Mouse (Mus musculus): Measurements from ENCODE around the gene Entpd3. TPM values are rescaled to one million over a fixed set of nuclear protein-coding genes. Genes with fewer than 3 reads are reported as not detected.

The Entpd3 gene
- polyA plus RNA-seq, 1 experiment from 2014 or later = 0.53 TPM

GRCm38 (mm10) chr9:120586546-120586945 lies 46.9 kb downstream of the Entpd3 start:
- no peak overlapping the region for H3K4me2 ChIP-seq (ENCODE audit: low read depth, low read length)
- no peak overlapping the region for H3K27ac ChIP-seq (replicated peaks; ENCODE audit: low read depth, low read length)
- H3K9me3 ChIP-seq (replicated peaks; ENCODE audit: control insufficient read depth, low read length) = no peaks in the 10 kb centered on the region
- H3K9ac ChIP-seq (replicated peaks; ENCODE audit: low read length) = no peak overlapping the region
- 14% methylated on average over 3 of the region's 3 CpGs for WGBS
- H3K36me3 ChIP-seq (replicated peaks; ENCODE audit: control insufficient read depth, insufficient read depth, low read depth, low read length) = no peaks in the 10 kb centered on the region
- H3K4me1 ChIP-seq (ENCODE audit: control insufficient read depth, insufficient read depth, low read length) = no peaks in the 10 kb centered on the region; the same call in 1 of the 2 replicates
- DNase-seq (ENCODE audit: low spot score) = peak; percentile 80
- no peak overlapping the region for H3K4me3 ChIP-seq (ENCODE audit: low read depth, low read length)
- no peak for ATAC-seq (replicated peaks; ENCODE audit: insufficient number of reproducible peaks, low FRiP score, low TSS enrichment, low read depth)
- H3K27me3 ChIP-seq (ENCODE audit: control insufficient read depth, insufficient read depth, low read length) = no peaks in the 10 kb centered on the region

- Histone ChIP-seq H3K9me3 (replicated peaks; ENCODE audit: control insufficient read depth, low read length) (no peaks in the 10 kb centered on the region), H3K4me3 (ENCODE audit: low read depth, low read length) (no peak overlapping the region), H3K4me1 (ENCODE audit: control insufficient read depth, insufficient read depth, low read length) (no peaks in the 10 kb centered on the region), H3K9ac (replicated peaks; ENCODE audit: low read length) (no peak overlapping the region), H3K27ac (replicated peaks; ENCODE audit: low read depth, low read length) (no peak overlapping the region), H3K36me3 (replicated peaks; ENCODE audit: control insufficient read depth, insufficient read depth, low read depth, low read length) (no peaks in the 10 kb centered on the region), H3K27me3 (ENCODE audit: control insufficient read depth, insufficient read depth, low read length) (no peaks in the 10 kb centered on the region), H3K4me2 (ENCODE audit: low read depth, low read length) (no peak overlapping the region)
- WGBS = 5% methylated on average over 9 of the region's 9 CpGs
- peak; percentile 90 for DNase-seq (ENCODE audit: low spot score)
- no peak for ATAC-seq (replicated peaks; ENCODE audit: insufficient number of reproducible peaks, low FRiP score, low TSS enrichment, low read depth)
Measured at GRCm38 (mm10) chr9:120591490-120591889, 51.9 kb downstream of the Entpd3 start.

- H3K36me3 ChIP-seq (replicated peaks; ENCODE audit: control insufficient read depth, insufficient read depth, low read depth, low read length) = no peaks in the 10 kb centered on the region
- H3K4me3 ChIP-seq (ENCODE audit: low read depth, low read length) = no peak overlapping the region
- 0 out of 2 replicates have a peak, but pooled peaks have one; percentile 7 for ATAC-seq (replicated peaks; ENCODE audit: insufficient number of reproducible peaks, low FRiP score, low TSS enrichment, low read depth)
- no peak overlapping the region for H3K4me2 ChIP-seq (ENCODE audit: low read depth, low read length)
- H3K27me3 ChIP-seq (ENCODE audit: control insufficient read depth, insufficient read depth, low read length) = no peaks in the 10 kb centered on the region
- no peak for DNase-seq (ENCODE audit: low spot score)
- no peak overlapping the region for H3K9ac ChIP-seq (replicated peaks; ENCODE audit: low read length)
- H3K9me3 ChIP-seq (replicated peaks; ENCODE audit: control insufficient read depth, low read length) = no peaks in the 10 kb centered on the region
- H3K4me1 ChIP-seq (ENCODE audit: control insufficient read depth, insufficient read depth, low read length) = no peaks in the 10 kb centered on the region
- 54% methylated on average over 9 of the region's 9 CpGs for WGBS
- no peak overlapping the region for H3K27ac ChIP-seq (replicated peaks; ENCODE audit: low read depth, low read length)
Measured at GRCm38 (mm10) chr9:120593383-120594101, 53.9 kb downstream of the Entpd3 start.

- 68% methylated on average over 6 of the region's 6 CpGs for WGBS
- no peak for ATAC-seq (replicated peaks; ENCODE audit: insufficient number of reproducible peaks, low FRiP score, low TSS enrichment, low read depth)
Measured at GRCm38 (mm10) chr9:120594839-120595238, 55.2 kb downstream of the Entpd3 start.

GRCm38 (mm10) chr9:120595306-120595705 lies 55.7 kb downstream of the Entpd3 start:
- WGBS = 69% methylated on average over 4 of the region's 4 CpGs
- no peak overlapping the region for H3K4me3 ChIP-seq (ENCODE audit: low read depth, low read length)
- no peaks in the 10 kb centered on the region for H3K4me1 ChIP-seq (ENCODE audit: control insufficient read depth, insufficient read depth, low read length)
- ATAC-seq (replicated peaks; ENCODE audit: insufficient number of reproducible peaks, low FRiP score, low TSS enrichment, low read depth) = no peak
- H3K9me3 ChIP-seq (replicated peaks; ENCODE audit: control insufficient read depth, low read length) = no peaks in the 10 kb centered on the region
- no peak for DNase-seq (ENCODE audit: low spot score)
- no peak overlapping the region for H3K27ac ChIP-seq (replicated peaks; ENCODE audit: low read depth, low read length)
- H3K27me3 ChIP-seq (ENCODE audit: control insufficient read depth, insufficient read depth, low read length) = no peaks in the 10 kb centered on the region
- H3K4me2 ChIP-seq (ENCODE audit: low read depth, low read length) = no peak overlapping the region
- no peaks in the 10 kb centered on the region for H3K36me3 ChIP-seq (replicated peaks; ENCODE audit: control insufficient read depth, insufficient read depth, low read depth, low read length)
- H3K9ac ChIP-seq (replicated peaks; ENCODE audit: low read length) = no peak overlapping the region

More at GRCm38 (mm10) chr9:120594839-120595238, 55.2 kb downstream of the Entpd3 start:
- H3K4me1 ChIP-seq (ENCODE audit: control insufficient read depth, insufficient read depth, low read length) = no peaks in the 10 kb centered on the region
- no peak overlapping the region for H3K27ac ChIP-seq (replicated peaks; ENCODE audit: low read depth, low read length)
- H3K9me3 ChIP-seq (replicated peaks; ENCODE audit: control insufficient read depth, low read length) = no peaks in the 10 kb centered on the region
- H3K4me2 ChIP-seq (ENCODE audit: low read depth, low read length) = no peak overlapping the region
- no peak for DNase-seq (ENCODE audit: low spot score)
- no peak overlapping the region for H3K4me3 ChIP-seq (ENCODE audit: low read depth, low read length)
- H3K36me3 ChIP-seq (replicated peaks; ENCODE audit: control insufficient read depth, insufficient read depth, low read depth, low read length) = no peaks in the 10 kb centered on the region
- no peaks in the 10 kb centered on the region for H3K27me3 ChIP-seq (ENCODE audit: control insufficient read depth, insufficient read depth, low read length)
- H3K9ac ChIP-seq (replicated peaks; ENCODE audit: low read length) = no peak overlapping the region

- no peak overlapping the region for H3K4me3 ChIP-seq (ENCODE audit: low read depth, low read length)
- no peak overlapping the region for H3K27ac ChIP-seq (replicated peaks; ENCODE audit: low read depth, low read length)
- H3K4me1 ChIP-seq (ENCODE audit: control insufficient read depth, insufficient read depth, low read length) = peaks cover 6% of the 10 kb centered on the region; the same call in 1 of the 2 replicates
- ATAC-seq (replicated peaks; ENCODE audit: insufficient number of reproducible peaks, low FRiP score, low TSS enrichment, low read depth) (peak; percentile 29), DNase-seq (ENCODE audit: low spot score) (peak; percentile 86)
- no peaks in the 10 kb centered on the region for H3K27me3 ChIP-seq (ENCODE audit: control insufficient read depth, insufficient read depth, low read length)
- no peaks in the 10 kb centered on the region for H3K9me3 ChIP-seq (replicated peaks; ENCODE audit: control insufficient read depth, low read length)
- no peak overlapping the region for H3K4me2 ChIP-seq (ENCODE audit: low read depth, low read length)
- 17% methylated on average over 17 of the region's 17 CpGs for WGBS
- H3K36me3 ChIP-seq (replicated peaks; ENCODE audit: control insufficient read depth, insufficient read depth, low read depth, low read length) = no peaks in the 10 kb centered on the region
- H3K9ac ChIP-seq (replicated peaks; ENCODE audit: low read length) = no peak overlapping the region; the same call in 1 of the 2 replicates
Measured at GRCm38 (mm10) chr9:120601488-120602171, 62.0 kb downstream of the Entpd3 start.

GRCm38 (mm10) chr9:120602172-120602838 lies 62.7 kb downstream of the Entpd3 start:
- H3K4me1 ChIP-seq (ENCODE audit: control insufficient read depth, insufficient read depth, low read length) = peaks cover 6% of the 10 kb centered on the region; the same call in 1 of the 2 replicates
- H3K27me3 ChIP-seq (ENCODE audit: control insufficient read depth, insufficient read depth, low read length) = no peaks in the 10 kb centered on the region
- no peaks in the 10 kb centered on the region for H3K36me3 ChIP-seq (replicated peaks; ENCODE audit: control insufficient read depth, insufficient read depth, low read depth, low read length)
- peak overlapping the region; percentile 52; the same call in 1 of the 2 replicates for H3K27ac ChIP-seq (replicated peaks; ENCODE audit: low read depth, low read length)
- WGBS = 49% methylated on average over 17 of the region's 17 CpGs
- peak overlapping the region; percentile 11; the same call in 1 of the 2 replicates for H3K4me2 ChIP-seq (ENCODE audit: low read depth, low read length)
- no peak for DNase-seq (ENCODE audit: low spot score)
- peak; percentile 54 for ATAC-seq (replicated peaks; ENCODE audit: insufficient number of reproducible peaks, low FRiP score, low TSS enrichment, low read depth)
- H3K9me3 ChIP-seq (replicated peaks; ENCODE audit: control insufficient read depth, low read length) = no peaks in the 10 kb centered on the region; the same call in 1 of the 2 replicates
- no peak overlapping the region for H3K4me3 ChIP-seq (ENCODE audit: low read depth, low read length)
- no peak overlapping the region; the same call in 1 of the 2 replicates for H3K9ac ChIP-seq (replicated peaks; ENCODE audit: low read length)

All from embryonic facial prominence, embryonic 11.5 days (tissue).